Mouse (Mus musculus) lung, adult 2 months (tissue): Measurements from ENCODE around the gene Hnrnpu. TPM values are rescaled to one million over a fixed set of nuclear protein-coding genes. Genes with fewer than 3 reads are reported as not detected.

Source experiments
- DNase-seq: peaks from one replicate; pipeline ENCODE4 v3.0.0; 2022
- H3K4me1 ChIP-seq: fragments of 200-500 bp; 2 replicates; pipeline ENCODE4 v1.6.1; 2011; ENCODE audit warnings: low read length; ENCODE audit not compliant: control insufficient read depth, insufficient read depth
- H3K4me3 ChIP-seq: fragments of 200-500 bp; replicated peaks from 2 replicates; pipeline ENCODE3; 2011; ENCODE audit warnings: low read depth, mild to moderate bottlenecking, control low read depth, low read length; ENCODE audit errors: extremely low read depth
- CTCF ChIP-seq: fragments of 200-500 bp; IDR thresholded peaks from 2 replicates; pipeline ENCODE4 v1.5.1; 2011; ENCODE audit warnings: mild to moderate bottlenecking, low read length, control low read depth; ENCODE audit not compliant: insufficient read depth
- POLR2A ChIP-seq: fragments of 200-500 bp; IDR thresholded peaks from 2 replicates; pipeline ENCODE4 v1.6.1; 2011; ENCODE audit warnings: low read depth, mild to moderate bottlenecking, control low read depth, low read length, borderline replicate concordance; ENCODE audit errors: extremely low read depth
- WGBS: fragments of 180-500 bp; shearing (Covaris S2); methylation state at CpG from one replicate; pipeline ENCODE4 v1.1.7; 2018; 5-methylcytosine and 5-hydroxymethylcytosine counted together
- polyA plus RNA-seq: library from polyadenylated mRNA; depleted of rRNA; stranded (reverse); fragments of >200 nt; gene quantifications from 2 replicates; pipeline ENCODE4 v1.2.3, GENCODE M21; 2012

The Hnrnpu gene
- polyA plus RNA-seq, 1 experiment = 65.0 TPM

DNA sequence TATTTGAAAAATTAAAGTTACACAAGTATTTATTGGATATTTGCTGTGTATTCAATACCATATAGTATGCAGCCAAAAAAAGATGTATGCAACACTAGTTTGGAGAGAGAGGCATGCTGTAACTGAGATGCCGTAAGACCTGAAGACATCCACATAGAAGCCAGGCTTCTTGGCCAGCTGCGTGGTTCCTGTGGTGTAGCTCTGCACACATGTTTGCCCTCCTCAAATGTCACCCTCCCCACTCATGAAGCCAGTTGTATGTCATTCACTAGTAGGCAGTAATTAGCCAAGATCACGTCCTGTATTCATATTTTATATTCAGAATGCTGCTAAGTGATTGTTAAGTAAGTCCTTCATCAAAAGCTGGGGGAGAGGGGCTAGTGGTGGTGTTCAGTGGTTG is 3.8 kb upstream of the Hnrnpu start:
- WGBS = 86% methylated on average over 3 of the region's 3 CpGs
- no peak for TF ChIP-seq CTCF
- no peak for TF ChIP-seq POLR2A
- no peak overlapping the region for H3K4me3 ChIP-seq
- H3K4me1 ChIP-seq = 0 out of 2 replicates have a peak, but pooled peaks cover 2% of the 10 kb centered on the region
- no peak for DNase-seq

DNA sequence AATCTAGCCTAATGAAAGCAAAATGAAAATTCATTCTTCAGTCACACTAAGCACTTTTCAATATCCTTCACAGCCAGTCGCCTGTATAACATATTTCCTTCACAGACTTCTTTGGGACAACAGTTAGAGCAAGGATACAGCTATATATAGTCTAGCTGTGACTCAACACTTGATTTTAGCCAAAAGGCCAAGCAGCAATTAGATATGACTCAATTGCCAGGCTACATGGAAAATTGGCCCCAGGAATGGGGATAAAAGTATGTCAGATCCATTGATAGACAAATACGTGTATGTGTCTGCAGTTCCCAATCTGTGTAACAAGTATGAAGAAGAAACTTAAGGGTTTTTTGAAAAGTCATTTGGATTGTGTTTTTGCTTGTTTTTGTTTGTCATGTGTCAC is 2.6 kb upstream of the Hnrnpu start:
- 89% methylated on average over 2 of the region's 2 CpGs for WGBS

DNA sequence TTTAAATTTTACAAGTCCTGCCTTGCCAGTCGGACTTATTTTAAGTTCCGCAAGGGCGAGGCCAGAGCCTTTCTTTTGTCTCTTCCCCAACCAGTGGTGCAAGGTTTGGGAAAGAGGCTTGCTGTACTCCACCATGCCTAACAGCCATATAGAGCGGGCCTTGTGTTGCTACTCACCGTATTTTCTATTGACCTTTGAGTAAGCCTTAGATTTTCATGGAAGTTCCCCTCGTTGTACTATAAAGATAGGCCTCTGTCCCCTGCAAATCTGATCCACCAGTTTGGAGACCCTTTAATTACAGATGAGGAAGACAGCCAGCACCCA is 683 bp upstream of the Hnrnpu start:
- TF ChIP-seq POLR2A (no peak), CTCF (no peak)
- peak; percentile 57 for DNase-seq
- Histone ChIP-seq H3K4me3 (peak overlapping the region; percentile 45), H3K4me1 (peaks cover 7% of the 10 kb centered on the region)
- 9% methylated on average over 6 of the region's 6 CpGs for WGBS

More for the DNA sequence above, 2.6 kb upstream of the Hnrnpu start:
- Histone ChIP-seq H3K4me1 (peaks cover 4% of the 10 kb centered on the region; the same call in 1 of the 2 replicates), H3K4me3 (no peak overlapping the region)
- no peak for DNase-seq
- TF ChIP-seq POLR2A = no peak
- no peak for TF ChIP-seq CTCF

DNA sequence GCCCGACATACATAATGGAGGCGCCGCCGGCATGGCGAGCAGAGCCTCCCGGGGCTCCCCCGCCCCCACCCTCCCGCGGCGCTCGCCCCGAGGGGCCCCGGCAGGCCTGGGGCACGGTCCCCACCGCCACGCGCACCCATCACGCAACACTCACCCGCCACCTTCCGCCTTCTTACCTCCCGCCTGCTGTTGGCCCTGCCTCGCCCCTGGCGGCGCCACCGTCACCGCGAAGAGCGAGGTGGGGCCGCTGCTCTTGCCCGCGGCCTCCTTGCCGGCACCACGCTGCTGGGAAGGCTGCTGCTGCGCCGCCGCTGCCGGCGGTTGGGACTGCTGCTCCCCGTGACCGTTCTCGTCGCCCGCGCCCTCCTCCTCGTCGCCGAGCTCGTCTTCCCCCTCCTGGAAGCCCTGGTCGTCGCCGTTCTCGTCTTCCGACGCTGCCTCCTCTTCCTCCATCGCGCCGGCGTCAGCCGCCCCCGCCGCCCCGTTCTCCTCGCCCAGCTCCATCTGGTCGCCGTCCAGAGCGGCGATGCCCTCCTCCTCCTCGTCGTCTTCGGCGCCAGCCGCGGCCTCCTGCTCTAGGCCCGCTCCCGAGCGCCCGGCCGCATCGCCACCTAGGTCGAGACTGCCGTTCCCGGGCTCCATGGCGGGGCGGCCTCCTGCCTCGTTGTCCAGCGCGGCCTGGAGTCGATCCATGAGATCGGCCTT is 668 bp downstream of the Hnrnpu start:
- TF ChIP-seq CTCF (no peak), POLR2A (0 out of 2 replicates have a peak, but pooled peaks have one; percentile 39)
- peak; percentile 53 for DNase-seq
- 1% methylated on average over 85 of the region's 89 CpGs for WGBS
- peak overlapping the region; percentile 93 for H3K4me3 ChIP-seq
- H3K4me1 ChIP-seq = peaks cover 10% of the 10 kb centered on the region

DNA sequence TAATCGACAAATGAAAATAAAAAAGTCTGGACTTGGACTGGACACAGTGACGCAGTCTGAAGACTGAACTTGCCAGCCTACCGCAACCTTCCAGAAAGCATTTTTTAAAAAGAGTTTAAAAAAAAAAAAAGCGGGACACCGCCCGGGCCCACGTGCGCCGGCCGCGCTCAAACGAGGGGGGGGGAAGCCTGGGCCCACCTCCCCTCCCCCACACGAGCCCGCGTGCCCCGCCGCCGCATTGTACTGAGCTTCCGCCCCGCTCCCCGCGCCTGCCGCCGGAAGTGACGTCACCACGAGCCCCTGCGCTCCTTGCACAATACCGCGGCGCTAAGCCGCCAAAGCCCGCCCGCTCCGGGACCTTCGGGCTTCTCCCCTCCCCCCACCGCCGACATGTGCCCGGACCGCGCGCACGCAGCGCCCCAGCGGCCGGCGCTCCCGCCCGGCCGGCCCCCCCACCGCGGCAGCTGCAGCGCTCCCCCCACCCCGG is 1.3 kb downstream of the Hnrnpu start:
- 0% methylated on average over 41 of the region's 53 CpGs for WGBS
- TF ChIP-seq POLR2A = no peak
- peak; percentile 94 for DNase-seq
- Histone ChIP-seq H3K4me3 (peak overlapping the region; percentile 93), H3K4me1 (peaks cover 10% of the 10 kb centered on the region)

DNA sequence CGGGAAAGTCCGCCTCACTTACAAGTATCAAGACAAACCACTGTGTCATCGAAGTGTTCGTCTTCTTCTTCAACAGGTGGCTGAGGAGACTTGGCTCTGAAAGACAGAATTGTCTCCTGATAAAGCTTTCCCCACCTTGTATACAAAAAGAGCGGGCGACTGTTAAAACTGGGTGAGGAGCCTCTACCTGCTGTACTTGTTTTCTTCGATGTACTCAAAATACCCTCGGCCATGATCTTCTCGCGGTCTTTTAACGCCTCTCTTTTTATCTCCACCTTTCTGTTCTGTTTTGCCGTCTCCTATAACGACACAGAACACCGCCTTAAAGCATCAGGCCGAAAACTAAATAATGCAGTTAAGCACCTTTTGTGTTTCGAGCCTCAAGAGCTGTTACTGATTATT is 1.7 kb downstream of the Hnrnpu start:
- Histone ChIP-seq H3K4me3 (peak overlapping the region; percentile 93), H3K4me1 (peaks cover 10% of the 10 kb centered on the region)
- no peak for TF ChIP-seq POLR2A
- TF ChIP-seq CTCF = no peak
- under 1% methylated on average over 16 of the region's 16 CpGs for WGBS
- DNase-seq = peak; percentile 33

DNA sequence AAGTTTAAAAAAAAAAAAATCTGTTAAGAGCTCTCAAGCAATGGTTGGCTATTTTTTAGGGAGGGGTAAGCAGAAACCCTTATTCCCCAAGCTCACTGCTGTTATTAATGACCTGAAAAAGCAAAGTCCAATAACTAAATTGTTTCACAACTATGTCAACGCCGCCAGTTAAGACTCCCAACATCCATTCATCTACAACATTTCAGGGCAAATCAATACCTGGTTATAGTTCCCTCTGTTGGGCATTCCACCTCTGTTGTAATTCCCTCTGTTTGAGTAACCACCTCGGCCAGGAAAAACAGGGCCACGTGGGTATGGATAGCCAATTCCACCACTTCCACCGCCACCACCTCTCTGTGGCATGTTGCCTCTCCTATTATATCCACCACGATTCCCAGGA is 7.7 kb downstream of the Hnrnpu start:
- Histone ChIP-seq H3K4me1 (peaks cover 8% of the 10 kb centered on the region), H3K4me3 (no peak overlapping the region)
- no peak for DNase-seq
- no peak for TF ChIP-seq POLR2A
- TF ChIP-seq CTCF = no peak
- WGBS = 41% methylated on average over 6 of the region's 6 CpGs

DNA sequence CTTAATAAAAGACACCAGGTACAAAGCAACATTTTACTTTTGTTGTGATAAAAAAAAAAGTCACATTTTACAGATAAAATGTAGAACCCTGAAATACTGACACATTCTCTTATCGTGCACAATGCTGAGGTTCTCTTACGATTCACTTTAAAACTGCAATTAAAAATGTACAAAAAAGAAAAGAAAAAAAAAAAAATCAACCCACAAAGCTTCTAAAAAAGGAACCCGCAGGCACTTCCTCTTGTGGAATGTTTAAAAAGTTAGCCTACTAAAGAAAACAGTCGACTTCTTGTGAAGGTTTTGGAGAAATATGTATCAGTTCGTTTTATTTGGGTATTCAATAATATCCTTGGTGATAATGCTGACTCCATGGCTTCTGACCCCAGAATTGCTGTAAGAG is 8.6 kb downstream of the Hnrnpu start:
- 43% methylated on average over 5 of the region's 5 CpGs for WGBS
- Histone ChIP-seq H3K4me1 (peaks cover 5% of the 10 kb centered on the region), H3K4me3 (no peak overlapping the region)
- no peak for TF ChIP-seq POLR2A
- no peak for TF ChIP-seq CTCF
- no peak for DNase-seq

DNA sequence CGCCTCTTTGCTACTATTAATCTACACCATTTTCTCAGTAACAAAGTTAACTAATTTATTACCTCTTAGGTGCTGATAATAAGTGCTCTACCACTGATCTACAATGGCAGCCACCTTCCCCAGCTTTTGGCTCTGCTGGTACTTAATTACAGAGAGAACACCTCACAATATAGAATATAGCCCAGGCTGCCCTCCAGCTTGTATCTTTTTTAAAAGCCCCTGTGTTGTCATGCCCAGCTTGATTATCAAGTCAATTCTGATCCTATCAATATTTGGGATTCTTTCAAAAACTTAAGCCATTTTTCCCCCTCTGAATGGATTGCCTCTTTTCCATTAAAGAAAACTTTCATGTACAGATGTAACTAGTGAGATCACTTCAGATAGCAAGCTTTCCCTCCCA is 10.6 kb downstream of the Hnrnpu start:
- 73% methylated on average over 1 of the region's 1 CpGs for WGBS
- no peak for DNase-seq

DNA sequence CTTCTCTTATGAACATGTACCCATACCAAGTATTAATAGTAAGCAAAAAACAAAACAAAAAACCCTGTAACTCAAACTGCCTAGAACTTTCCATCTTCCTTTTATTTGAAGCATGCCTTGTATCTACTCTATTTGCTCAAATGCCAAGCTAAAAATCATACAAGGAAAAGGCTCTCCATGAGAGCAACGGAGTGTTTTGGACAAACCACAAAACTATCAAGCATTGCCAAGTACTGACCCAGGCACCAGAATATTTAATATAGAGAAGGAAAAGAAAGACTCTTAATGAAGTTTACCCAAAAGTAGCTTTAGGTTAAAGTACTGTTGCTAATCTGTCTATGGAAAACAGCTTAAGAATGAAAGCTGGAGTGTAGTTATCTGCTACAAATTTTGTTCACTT is 11.2 kb downstream of the Hnrnpu start:
- no peak overlapping the region for H3K4me3 ChIP-seq
- no peak for DNase-seq
- peaks cover 3% of the 10 kb centered on the region for H3K4me1 ChIP-seq
- WGBS = 54% methylated on average over 1 of the region's 1 CpGs
- TF ChIP-seq CTCF (no peak), POLR2A (no peak)

More for the DNA sequence above, 10.6 kb downstream of the Hnrnpu start:
- peaks cover 2% of the 10 kb centered on the region for H3K4me1 ChIP-seq
- TF ChIP-seq CTCF (no peak), POLR2A (no peak)
- no peak overlapping the region for H3K4me3 ChIP-seq
